Comparison of ENCODE assay signal across 8 mouse cellular contexts in the genomic region with DNA sequence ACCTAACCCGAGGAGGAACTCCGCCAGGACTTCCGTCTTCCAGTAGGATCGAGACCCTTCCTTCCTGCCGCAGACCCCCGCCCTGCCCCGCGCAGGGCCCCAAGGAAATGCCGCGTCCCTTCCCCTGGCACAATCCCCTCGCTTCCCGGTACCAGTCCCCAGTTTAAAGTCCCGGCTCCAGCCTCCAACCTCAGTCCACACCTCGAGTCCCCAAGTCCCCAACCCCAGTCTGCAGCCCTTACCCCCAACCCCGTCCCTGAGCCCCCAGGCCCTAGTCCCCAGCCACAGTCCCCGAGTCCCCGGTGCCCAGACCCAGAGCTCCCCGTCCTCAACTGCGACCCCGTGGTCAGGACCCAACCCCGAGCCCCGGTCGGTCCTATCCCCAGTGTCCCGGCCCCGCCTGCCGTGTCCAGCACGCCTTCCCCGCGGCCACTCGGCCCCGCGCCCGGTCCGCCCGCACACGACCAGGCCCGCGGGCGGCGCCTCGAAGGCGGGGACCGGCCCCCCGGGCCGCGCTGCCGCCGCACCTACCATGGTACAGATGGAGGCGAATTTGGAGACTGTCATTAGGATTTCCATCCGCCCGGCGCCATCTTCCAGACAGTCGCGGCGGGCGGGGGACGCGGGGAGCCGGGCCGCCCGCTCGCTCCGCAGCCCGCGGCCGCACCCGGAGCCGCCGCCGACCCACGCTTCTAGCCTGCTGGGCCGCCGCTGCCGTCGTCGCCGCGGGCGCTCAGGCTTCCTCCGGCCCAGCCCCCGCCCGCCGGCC. TPM values are rescaled to one million over a fixed set of nuclear protein-coding genes. Genes with fewer than 3 reads are reported as not detected.
DNase-seq lines count a peak whose midpoint lies in the region; ATAC-seq lines count a peak whose summit lies in the region.

No protein-coding gene starts in this region.

- peak overlapping the region; percentile 73 for H3K4me2 ChIP-seq in heart, embryonic 12.5 days

- peak overlapping the region; percentile 92 for H3K27ac ChIP-seq in heart, embryonic 12.5 days (ENCODE audit: poor library complexity, severe bottlenecking)

- no peaks in the 10 kb centered on the region for H3K36me3 ChIP-seq in heart, embryonic 12.5 days

- DNase-seq in gastrocnemius, adult 18-20 months (ENCODE audit: low spot score) = peak; percentile 10
- DNase-seq in gastrocnemius, postnatal 25 days = no peak
- DNase-seq in embryo, embryonic 10.5 days (ENCODE audit: low spot score) = peak; percentile 64
- DNase-seq in kidney, postnatal 4 days = peak; percentile 47 to 64
- peak; percentile 48 for DNase-seq in mesoderm, embryonic 11.5 days (ENCODE audit: low read depth, low spot score)
- peak; percentile 53 for DNase-seq in testis, postnatal 14 days (ENCODE audit: low spot score)

- H3K4me1 ChIP-seq in heart, embryonic 12.5 days (replicated peaks) = peaks cover 31% of the 10 kb centered on the region

- 3% methylated on average over 80 of the region's 83 CpGs for WGBS in heart, embryonic 12.5 days

- peak; percentile 42 for ATAC-seq in CD4-positive, CD25-positive, alpha-beta regulatory T cell, adult 4 months
- ATAC-seq in heart, embryonic 12.5 days (ENCODE audit: insufficient number of reproducible peaks, low FRiP score) = peak; percentile 50

- H3K9ac ChIP-seq in heart, embryonic 12.5 days = peak overlapping the region; percentile 95

- H3K4me3 ChIP-seq in heart, embryonic 12.5 days = peak overlapping the region; percentile 90

- H3K9me3 ChIP-seq in heart, embryonic 12.5 days (replicated peaks) = no peaks in the 10 kb centered on the region

- H3K27me3 ChIP-seq in heart, embryonic 12.5 days (replicated peaks) = no peaks in the 10 kb centered on the region

RNA-seq across cellular contexts. Expression of gene Usp12, which starts 0.5 kb away (rescaled TPM):
- total RNA-seq in gastrocnemius, adult 18-20 months (2021) = 10 to 100 TPM; 16.4 to 17.9 TPM
- 10 to 100 TPM; 14.1 to 16.8 TPM for total RNA-seq in gastrocnemius, postnatal 25 days (2021)
- 1 to 10 TPM; 6.3 to 8.8 TPM for polyA plus RNA-seq in CD4-positive, CD25-positive, alpha-beta regulatory T cell, adult 4 months (2017; shearing (Covaris generic))
- 17.5 and 18.0 TPM in 2 replicates for polyA plus RNA-seq in heart, embryonic 12.5 days (2016; fragmentation: Nextera tagmentation; extraction: Ambion mirVana)

RNA-seq across cellular contexts. Expression of gene Rpl21, which starts 38.4 kb away (rescaled TPM):
- total RNA-seq in gastrocnemius, adult 18-20 months (2021) = 100 to 1,000 TPM; 133 to 155 TPM
- 100 to 1,000 TPM; 103 to 126 TPM for total RNA-seq in gastrocnemius, postnatal 25 days (2021)
- 1,000 to 10,000 TPM in 1 of 2 experiments, 100 to 1,000 TPM in 1; 776 to 1,168 TPM for polyA plus RNA-seq in CD4-positive, CD25-positive, alpha-beta regulatory T cell, adult 4 months (2017; shearing (Covaris generic))
- 370 and 375 TPM in 2 replicates for polyA plus RNA-seq in heart, embryonic 12.5 days (2016; fragmentation: Nextera tagmentation; extraction: Ambion mirVana)

RNA-seq across cellular contexts. Expression of gene Rasl11a, which starts 50.6 kb away (rescaled TPM):
- total RNA-seq in gastrocnemius, adult 18-20 months (2021) = 1 to 10 TPM; 1.7 to 1.8 TPM
- 1 to 10 TPM; 1.2 to 1.9 TPM for total RNA-seq in gastrocnemius, postnatal 25 days (2021)
- polyA plus RNA-seq in CD4-positive, CD25-positive, alpha-beta regulatory T cell, adult 4 months (2017; shearing (Covaris generic)) = 1 to 10 TPM; 3.1 to 3.2 TPM
- 9.0 and 10.3 TPM in 2 replicates for polyA plus RNA-seq in heart, embryonic 12.5 days (2016; fragmentation: Nextera tagmentation; extraction: Ambion mirVana)
